Mouse (Mus musculus) hindbrain, embryonic 16.5 days (tissue): ENCODE measurements around the gene Uba5. TPM values are rescaled to one million over a fixed set of nuclear protein-coding genes. Genes with fewer than 3 reads are reported as not detected.

Experiments used
- ATAC-seq: fragments of 200-750 bp; cut with Nextera tagmentation; 2 replicates; pipeline ENCODE4 v1.8.0; 2017; ENCODE audit warnings: moderate TSS enrichment, moderate library complexity
- H3K27ac ChIP-seq: fragments of 300-500 bp; sonication (generic); 2 replicates; pipeline ENCODE4 v1.5.1; 2014; ENCODE audit warnings: low read depth, mild to moderate bottlenecking, control low read depth, low read length, moderate library complexity
- H3K27me3 ChIP-seq: fragments of 300-500 bp; sonication (generic); replicated peaks from 2 replicates; pipeline ENCODE4 v1.6.1; 2014; ENCODE audit warnings: low read length; ENCODE audit not compliant: control insufficient read depth, insufficient read depth
- H3K36me3 ChIP-seq: fragments of 300-500 bp; sonication (generic); 2 replicates; pipeline ENCODE4 v1.6.1; 2014; ENCODE audit warnings: mild to moderate bottlenecking, low read length, moderate library complexity, mixed read lengths; ENCODE audit not compliant: control insufficient read depth, insufficient read depth
- H3K4me1 ChIP-seq: fragments of 300-500 bp; sonication (generic); 2 replicates; pipeline ENCODE4 v1.6.1; 2014; ENCODE audit warnings: low read depth, low read length; ENCODE audit not compliant: control insufficient read depth, insufficient read depth
- H3K4me2 ChIP-seq: fragments of 300-500 bp; sonication (generic); 2 replicates; pipeline ENCODE4 v1.6.1; 2014; ENCODE audit warnings: mild to moderate bottlenecking, low read length, control low read depth, moderate library complexity
- H3K4me3 ChIP-seq: fragments of 300-500 bp; sonication (generic); 2 replicates; pipeline ENCODE4 v1.5.1; 2014; ENCODE audit warnings: mild to moderate bottlenecking, low read length, control low read depth, moderate library complexity
- H3K9ac ChIP-seq: fragments of 300-500 bp; sonication (generic); 2 replicates; pipeline ENCODE4 v1.6.1; 2014; ENCODE audit warnings: low read depth, mild to moderate bottlenecking, control low read depth, low read length, moderate library complexity
- H3K9me3 ChIP-seq: fragments of 300-500 bp; sonication (generic); 2 replicates; pipeline ENCODE4 v1.6.1; 2014; ENCODE audit warnings: mild to moderate bottlenecking, low read length, moderate library complexity; ENCODE audit not compliant: control insufficient read depth
- WGBS: fragments of 180-500 bp; shearing (Covaris S2); extraction: QIAGEN DNeasy Blood & Tissue Kit; methylation state at CpG from one replicate; pipeline ENCODE4 v1.1.7; 2014; 5-methylcytosine and 5-hydroxymethylcytosine counted together
- polyA plus RNA-seq: library from polyadenylated mRNA; unstranded; fragments of >200 nt; fragmentation: Nextera tagmentation; extraction: Ambion mirVana; gene quantifications from 2 replicates; pipeline ENCODE4 v1.2.1, GENCODE M21; 2015

Gene Uba5
- polyA plus RNA-seq, 1 experiment from 2014 or later: 68.4 TPM

- Histone ChIP-seq H3K27ac (peak overlapping the region; percentile 80), H3K9me3 (no peaks in the 10 kb centered on the region), H3K4me2 (peak overlapping the region; percentile 79), H3K4me1 (peaks cover 8% of the 10 kb centered on the region; the same call in 1 of the 2 replicates), H3K9ac (peak overlapping the region; percentile 66), H3K36me3 (0 out of 2 replicates have a peak, but pooled peaks cover 2% of the 10 kb centered on the region), H3K27me3 (peaks cover 2% of the 10 kb centered on the region; the same call in 1 of the 2 replicates), H3K4me3 (peak overlapping the region; percentile 56)
- ATAC-seq: peak; percentile 60
- WGBS: 2% methylated on average over 37 of the region's 37 CpGs
These were observed 60.0 kb downstream of the Uba5 start for GRCm38 (mm10) chr9:104002913-104003330.

DNA sequence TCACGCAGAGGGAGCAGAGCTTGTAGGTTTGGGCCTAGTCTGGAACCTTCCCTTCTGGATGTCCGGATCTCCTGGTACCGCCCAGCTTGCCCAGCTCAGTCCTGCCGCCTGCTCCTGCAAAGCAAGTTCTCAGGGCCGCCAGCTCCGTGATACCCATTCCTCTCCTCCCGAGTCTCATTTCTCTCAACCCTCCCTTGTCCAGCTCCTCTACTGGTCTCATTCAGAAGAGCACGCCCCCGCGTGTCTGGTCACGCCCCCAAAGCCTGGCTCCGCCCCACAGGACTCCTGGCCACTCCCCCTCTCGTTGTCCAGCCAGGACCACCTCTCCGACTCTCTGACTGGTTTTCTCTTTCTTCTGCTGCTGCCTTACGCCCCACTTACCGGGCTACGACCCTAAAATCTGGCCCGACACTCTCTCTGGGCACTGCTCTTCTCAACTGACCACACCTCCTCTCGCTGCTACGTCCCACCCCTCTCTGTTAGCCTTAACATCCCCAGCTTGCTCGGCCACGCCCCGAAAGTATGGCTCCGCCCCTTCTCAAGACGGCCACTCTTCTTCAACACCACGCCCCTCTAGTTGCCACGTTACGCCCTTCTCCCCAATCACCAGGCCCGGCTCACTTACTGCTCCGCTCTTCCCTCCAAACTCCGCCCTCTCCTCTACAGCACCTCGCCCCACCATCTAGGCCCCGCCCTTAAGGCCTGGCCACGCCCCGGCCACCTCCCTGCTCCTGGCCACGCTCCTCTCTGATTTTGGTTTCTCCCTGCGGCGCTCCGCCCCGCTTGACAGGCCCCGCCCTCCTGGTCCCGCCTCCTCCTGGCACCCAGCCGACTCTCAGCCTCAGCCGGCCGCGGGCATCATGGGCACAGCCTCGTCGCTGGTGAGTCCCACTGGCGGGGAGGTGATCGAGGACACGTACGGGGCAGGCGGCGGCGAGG is 60.7 kb downstream of the Uba5 start, which contains the start of gene Nphp3:
Gene Nphp3 (plus strand): TSS at position 624 of the 939 bp plus-strand sequence.
- ATAC-seq: peak; percentile 98
- peak within 1 kb of the TSS; percentile 79 for H3K4me2 ChIP-seq
- H3K4me3 ChIP-seq: peak within 1 kb of the TSS; percentile 56
- H3K4me1 ChIP-seq: peaks cover 8% of the 10 kb centered on the region; the same call in 1 of the 2 replicates
- H3K9me3 ChIP-seq: no peaks in the 10 kb centered on the region
- peak within 1 kb of the TSS; percentile 66 for H3K9ac ChIP-seq
- H3K36me3 ChIP-seq: 0 out of 2 replicates have a peak, but pooled peaks cover 2% of the 10 kb centered on the region
- WGBS: under 1% methylated on average over 55 of the region's 55 CpGs
- H3K27ac ChIP-seq: peak within 1 kb of the TSS; percentile 93
- peaks cover 2% of the 10 kb centered on the region; the same call in 1 of the 2 replicates for H3K27me3 ChIP-seq

DNA sequence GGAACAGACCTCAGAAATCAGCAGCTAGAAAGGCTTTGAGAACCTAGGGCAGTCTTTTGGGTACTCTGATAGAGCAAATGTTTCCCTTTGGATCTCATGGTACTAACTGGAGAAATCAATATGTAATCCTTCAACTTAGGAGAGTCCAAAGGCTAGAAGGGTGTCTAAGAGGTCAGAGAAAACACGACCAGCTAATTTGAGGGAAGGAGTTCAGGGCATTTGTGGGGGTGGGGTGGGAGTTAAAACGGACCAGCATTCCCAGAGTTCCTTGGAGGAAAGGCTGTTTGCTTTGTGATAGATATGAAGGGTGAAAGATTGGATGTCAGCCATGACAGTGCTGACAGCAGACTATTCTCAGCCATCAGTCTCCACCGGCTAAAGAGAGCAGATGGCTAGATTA is 62.3 kb downstream of the Uba5 start:
- peaks cover 2% of the 10 kb centered on the region; the same call in 1 of the 2 replicates for H3K27me3 ChIP-seq
- H3K9ac ChIP-seq: no peak overlapping the region
- no peak overlapping the region for H3K4me2 ChIP-seq
- 51% methylated on average over 3 of the region's 3 CpGs for WGBS
- H3K4me3 ChIP-seq: no peak overlapping the region
- H3K36me3 ChIP-seq: 0 out of 2 replicates have a peak, but pooled peaks cover 2% of the 10 kb centered on the region
- H3K9me3 ChIP-seq: no peaks in the 10 kb centered on the region
- peaks cover 8% of the 10 kb centered on the region; the same call in 1 of the 2 replicates for H3K4me1 ChIP-seq
- ATAC-seq: no peak
- H3K27ac ChIP-seq: no peak overlapping the region

Other genes with a start within 250 kb of the Uba5 start
- gene Nphp3, start 60.6 kb downstream of the Uba5 start, polyA plus RNA-seq: 4.4 and 5.6 TPM in 2 replicates
- not detected in 2 replicates for gene Gm28305, start 22.5 kb downstream of the Uba5 start, polyA plus RNA-seq
- 8.1 and 8.9 TPM in 2 replicates for gene Acad11, start 243 bp upstream of the Uba5 start, polyA plus RNA-seq
- gene Ackr4, start 63.8 kb upstream of the Uba5 start, polyA plus RNA-seq: 1.8 and 2.6 TPM in 2 replicates
- 17.8 TPM in 2 replicates for gene Dnajc13, start 199.8 kb upstream of the Uba5 start, polyA plus RNA-seq